Mouse (Mus musculus) forebrain, embryonic 16.5 days (tissue): ENCODE measurements at regions not wholly inside any gene's neighbourhood (a gene's known extent, or its start where the extent isn't known, plus 50 kb on each side); places are given as distances from the start of the nearest gene placed in this dataset.

ENCODE experiments used
- ATAC-seq: fragments of 200-750 bp; cut with Nextera tagmentation; 2 replicates; pipeline ENCODE4 v1.8.0; 2017; ENCODE audit warnings: mild to moderate bottlenecking, moderate library complexity
- H3K27ac ChIP-seq: fragments of 300-500 bp; sonication (generic); 2 replicates; pipeline ENCODE4 v1.5.1; 2014; ENCODE audit warnings: low read length, control low read depth
- H3K27me3 ChIP-seq: fragments of 300-500 bp; sonication (generic); replicated peaks from 2 replicates; pipeline ENCODE4 v1.6.1; 2014; ENCODE audit warnings: low read length; ENCODE audit not compliant: control insufficient read depth, insufficient read depth
- H3K36me3 ChIP-seq: fragments of 300-500 bp; sonication (generic); 2 replicates; pipeline ENCODE4 v1.6.1; 2014; ENCODE audit not compliant: control insufficient read depth, insufficient read depth
- H3K4me1 ChIP-seq: fragments of 300-500 bp; sonication (generic); replicated peaks from 2 replicates; pipeline ENCODE4 v1.6.1; 2014; ENCODE audit warnings: low read length; ENCODE audit not compliant: control insufficient read depth, insufficient read depth
- H3K4me2 ChIP-seq: fragments of 300-500 bp; sonication (generic); 2 replicates; pipeline ENCODE4 v1.6.1; 2014; ENCODE audit warnings: mild to moderate bottlenecking, low read length, control low read depth
- H3K4me3 ChIP-seq: fragments of 300-500 bp; sonication (generic); replicated peaks from 2 replicates; pipeline ENCODE4 v1.5.1; 2014; ENCODE audit warnings: mild to moderate bottlenecking, low read length, control low read depth
- H3K9ac ChIP-seq: fragments of 300-500 bp; sonication (generic); replicated peaks from 2 replicates; pipeline ENCODE4 v1.6.1; 2014; ENCODE audit warnings: low read depth, low read length, control low read depth
- H3K9me3 ChIP-seq: fragments of 300-500 bp; sonication (generic); 2 replicates; pipeline ENCODE4 v1.6.1; 2016; ENCODE audit warnings: low read length; ENCODE audit not compliant: control insufficient read depth
- WGBS: fragments of 180-500 bp; shearing (Covaris S2); extraction: QIAGEN DNeasy Blood & Tissue Kit; methylation state at CpG from one replicate; pipeline ENCODE4 v1.1.7; 2014; 5-methylcytosine and 5-hydroxymethylcytosine counted together

GRCm38 (mm10) chr6:81517185-81517584 is 406.3 kb upstream of the Gcfc2 start:
- no peaks in the 10 kb centered on the region for H3K4me1 ChIP-seq
- H3K4me3 ChIP-seq: no peak overlapping the region
- WGBS: 95% methylated on average over 1 of the region's 1 CpGs
- H3K36me3 ChIP-seq: no peaks in the 10 kb centered on the region
- no peak overlapping the region for H3K9ac ChIP-seq
- H3K27me3 ChIP-seq: no peaks in the 10 kb centered on the region
- ATAC-seq: no peak
- no peak overlapping the region for H3K27ac ChIP-seq
- H3K9me3 ChIP-seq: no peaks in the 10 kb centered on the region
- H3K4me2 ChIP-seq: no peak overlapping the region

- ATAC-seq: no peak
- Histone ChIP-seq H3K27ac (no peak overlapping the region), H3K27me3 (no peaks in the 10 kb centered on the region), H3K4me1 (no peaks in the 10 kb centered on the region), H3K36me3 (no peaks in the 10 kb centered on the region), H3K4me2 (no peak overlapping the region), H3K4me3 (no peak overlapping the region), H3K9me3 (no peaks in the 10 kb centered on the region), H3K9ac (no peak overlapping the region)
- 55% methylated on average over 2 of the region's 2 CpGs for WGBS
Measured at GRCm38 (mm10) chr6:81562260-81562659, 361.2 kb upstream of the Gcfc2 start.

- ATAC-seq: no peak
Measured at GRCm38 (mm10) chr6:81563192-81563591, 360.3 kb upstream of the Gcfc2 start.

GRCm38 (mm10) chr6:81564295-81564694 is 359.2 kb upstream of the Gcfc2 start:
- Histone ChIP-seq H3K27ac (no peak overlapping the region), H3K36me3 (no peaks in the 10 kb centered on the region), H3K27me3 (no peaks in the 10 kb centered on the region), H3K9me3 (no peaks in the 10 kb centered on the region), H3K4me2 (no peak overlapping the region), H3K9ac (no peak overlapping the region), H3K4me3 (no peak overlapping the region), H3K4me1 (no peaks in the 10 kb centered on the region)
- ATAC-seq: no peak
- 84% methylated on average over 1 of the region's 1 CpGs for WGBS

More at GRCm38 (mm10) chr6:81563192-81563591, 360.3 kb upstream of the Gcfc2 start:
- no peak overlapping the region for H3K9ac ChIP-seq
- no peak overlapping the region for H3K4me2 ChIP-seq
- H3K27me3 ChIP-seq: no peaks in the 10 kb centered on the region
- no peaks in the 10 kb centered on the region for H3K36me3 ChIP-seq
- WGBS: 93% methylated on average over 2 of the region's 2 CpGs
- no peak overlapping the region for H3K27ac ChIP-seq
- H3K4me1 ChIP-seq: no peaks in the 10 kb centered on the region
- no peaks in the 10 kb centered on the region for H3K9me3 ChIP-seq
- H3K4me3 ChIP-seq: no peak overlapping the region

- Histone ChIP-seq H3K4me2 (no peak overlapping the region), H3K9ac (no peak overlapping the region), H3K4me1 (0 out of 2 replicates have a peak, but pooled peaks cover 2% of the 10 kb centered on the region), H3K4me3 (no peak overlapping the region), H3K36me3 (no peaks in the 10 kb centered on the region), H3K27me3 (no peaks in the 10 kb centered on the region), H3K9me3 (no peaks in the 10 kb centered on the region), H3K27ac (no peak overlapping the region)
- no peak for ATAC-seq
- 97% methylated on average over 1 of the region's 1 CpGs for WGBS
Measured at GRCm38 (mm10) chr6:81586441-81587117, 336.9 kb upstream of the Gcfc2 start.

GRCm38 (mm10) chr6:81589727-81590126 is 333.7 kb upstream of the Gcfc2 start:
- H3K4me3 ChIP-seq: no peak overlapping the region
- H3K4me2 ChIP-seq: no peak overlapping the region
- ATAC-seq: no peak
- no peaks in the 10 kb centered on the region for H3K27me3 ChIP-seq
- no peaks in the 10 kb centered on the region for H3K9me3 ChIP-seq
- no peak overlapping the region for H3K27ac ChIP-seq
- no peak overlapping the region for H3K9ac ChIP-seq
- 62% methylated on average over 10 of the region's 10 CpGs for WGBS
- no peaks in the 10 kb centered on the region for H3K36me3 ChIP-seq
- 0 out of 2 replicates have a peak, but pooled peaks cover 2% of the 10 kb centered on the region for H3K4me1 ChIP-seq

GRCm38 (mm10) chr6:81595926-81596325 is 327.5 kb upstream of the Gcfc2 start:
- H3K27ac ChIP-seq: no peak overlapping the region
- H3K9me3 ChIP-seq: no peaks in the 10 kb centered on the region
- no peak overlapping the region for H3K4me3 ChIP-seq
- H3K36me3 ChIP-seq: no peaks in the 10 kb centered on the region
- no peaks in the 10 kb centered on the region for H3K27me3 ChIP-seq
- no peaks in the 10 kb centered on the region for H3K4me1 ChIP-seq
- peak; percentile 66 for ATAC-seq
- WGBS: 6% methylated on average over 2 of the region's 2 CpGs
- H3K9ac ChIP-seq: no peak overlapping the region
- H3K4me2 ChIP-seq: no peak overlapping the region

- no peaks in the 10 kb centered on the region for H3K36me3 ChIP-seq
- H3K4me2 ChIP-seq: no peak overlapping the region
- no peak overlapping the region for H3K4me3 ChIP-seq
- H3K9ac ChIP-seq: no peak overlapping the region
- 58% methylated on average over 1 of the region's 1 CpGs for WGBS
- no peaks in the 10 kb centered on the region for H3K4me1 ChIP-seq
- H3K9me3 ChIP-seq: no peaks in the 10 kb centered on the region
- no peak for ATAC-seq
- no peak overlapping the region for H3K27ac ChIP-seq
- H3K27me3 ChIP-seq: no peaks in the 10 kb centered on the region
Measured at GRCm38 (mm10) chr6:81608637-81609036, 314.8 kb upstream of the Gcfc2 start.

- Histone ChIP-seq H3K27me3 (no peaks in the 10 kb centered on the region), H3K27ac (no peak overlapping the region), H3K4me3 (no peak overlapping the region), H3K9ac (no peak overlapping the region), H3K4me1 (no peaks in the 10 kb centered on the region), H3K4me2 (no peak overlapping the region), H3K36me3 (no peaks in the 10 kb centered on the region), H3K9me3 (no peaks in the 10 kb centered on the region)
- no peak for ATAC-seq
- WGBS: 87% methylated on average over 6 of the region's 6 CpGs
Measured at GRCm38 (mm10) chr6:81611980-81612379, 311.5 kb upstream of the Gcfc2 start.

- Histone ChIP-seq H3K4me1 (no peaks in the 10 kb centered on the region), H3K9ac (no peak overlapping the region), H3K27me3 (no peaks in the 10 kb centered on the region), H3K9me3 (no peaks in the 10 kb centered on the region), H3K36me3 (no peaks in the 10 kb centered on the region), H3K4me3 (no peak overlapping the region), H3K4me2 (no peak overlapping the region), H3K27ac (no peak overlapping the region)
- WGBS: 75% methylated on average over 2 of the region's 2 CpGs
- ATAC-seq: no peak
Measured at GRCm38 (mm10) chr6:81618018-81618417, 305.5 kb upstream of the Gcfc2 start.
